Mouse (Mus musculus): ENCODE results near the gene Actr6. TPM values are rescaled to one million over a fixed set of nuclear protein-coding genes. Genes with fewer than 3 reads are reported as not detected.
"Not testable (repeated sequence)": the region's sequence is repeated elsewhere in the genome, so short reads cannot be mapped to it uniquely, and the experiment has no call there.

Gene Actr6
- total RNA-seq, 2 experiments from 2014 or later = 28.4 to 28.9 TPM

GRCm38 (mm10) chr10:89739703-89740102 is 7.6 kb upstream of the Actr6 start:
- no peak for ATAC-seq (replicated peaks; ENCODE audit: poor library complexity)

- no peak for ATAC-seq (replicated peaks; ENCODE audit: poor library complexity)
These were observed 6.3 kb upstream of the Actr6 start for GRCm38 (mm10) chr10:89738395-89738794.

GRCm38 (mm10) chr10:89737887-89738286 is 5.8 kb upstream of the Actr6 start:
- ATAC-seq (replicated peaks; ENCODE audit: poor library complexity) = peak; percentile 33

- ATAC-seq (replicated peaks; ENCODE audit: poor library complexity) = no peak
These were observed 5.0 kb upstream of the Actr6 start for GRCm38 (mm10) chr10:89737092-89737491.

- peak; percentile 18; the same call in 1 of the 2 replicates for ATAC-seq (replicated peaks; ENCODE audit: poor library complexity)
These were observed 754 bp downstream of the Actr6 start for GRCm38 (mm10) chr10:89731341-89731740.

GRCm38 (mm10) chr10:89730386-89730785 is 1.7 kb downstream of the Actr6 start:
- no peak for ATAC-seq (replicated peaks; ENCODE audit: poor library complexity)

- peak; percentile 69 for ATAC-seq (replicated peaks; ENCODE audit: poor library complexity)
These were observed 9.6 kb downstream of the Actr6 start for GRCm38 (mm10) chr10:89722247-89723195.

- ATAC-seq (replicated peaks; ENCODE audit: poor library complexity) = no peak
These were observed 11.3 kb downstream of the Actr6 start for GRCm38 (mm10) chr10:89720796-89721195.

- no peak for ATAC-seq (replicated peaks; ENCODE audit: poor library complexity)
These were observed 11.8 kb downstream of the Actr6 start for GRCm38 (mm10) chr10:89720252-89720651.

GRCm38 (mm10) chr10:89714910-89715309 is 17.2 kb downstream of the Actr6 start:
- no peak for ATAC-seq (replicated peaks; ENCODE audit: poor library complexity)

- ATAC-seq (replicated peaks; ENCODE audit: poor library complexity) = peak; percentile 73
These were observed 23.4 kb downstream of the Actr6 start for GRCm38 (mm10) chr10:89708720-89709119.

- ATAC-seq (replicated peaks; ENCODE audit: poor library complexity) = peak; percentile 52; the same call in 1 of the 2 replicates
These were observed 24.7 kb downstream of the Actr6 start for GRCm38 (mm10) chr10:89707397-89707796.

- ATAC-seq (replicated peaks; ENCODE audit: poor library complexity) = peak; percentile 66
These were observed 29.1 kb downstream of the Actr6 start for GRCm38 (mm10) chr10:89703042-89703441.

GRCm38 (mm10) chr10:89697956-89698355 is 34.1 kb downstream of the Actr6 start:
- ATAC-seq (replicated peaks; ENCODE audit: poor library complexity) = no peak

- ATAC-seq (replicated peaks; ENCODE audit: poor library complexity) = not testable (repeated sequence)
These were observed 35.8 kb downstream of the Actr6 start for GRCm38 (mm10) chr10:89696270-89696669.

- peak; percentile 79 for ATAC-seq (replicated peaks; ENCODE audit: poor library complexity)
These were observed 36.7 kb downstream of the Actr6 start for GRCm38 (mm10) chr10:89695194-89695911.

GRCm38 (mm10) chr10:89690021-89690420 is 42.1 kb downstream of the Actr6 start:
- ATAC-seq (replicated peaks; ENCODE audit: poor library complexity) = peak; percentile 24; the same call in 1 of the 2 replicates

GRCm38 (mm10) chr10:89687455-89687854 is 44.6 kb downstream of the Actr6 start:
- 0 out of 2 replicates have a peak, but pooled peaks have one; percentile 18 for ATAC-seq (replicated peaks; ENCODE audit: poor library complexity)

GRCm38 (mm10) chr10:89686139-89686808 is 45.8 kb downstream of the Actr6 start, which contains the start of gene Scyl2:
TSS of gene Scyl2 (minus strand) at chr10:89686285.
- peak; percentile 88 for ATAC-seq (replicated peaks; ENCODE audit: poor library complexity)

GRCm38 (mm10) chr10:89685391-89686138 is 46.5 kb downstream of the Actr6 start:
- peak; percentile 15 for ATAC-seq (replicated peaks; ENCODE audit: poor library complexity)
